Mouse (Mus musculus) heart, postnatal 0 days (tissue): ENCODE measurements around the gene Rora. TPM values are rescaled to one million over a fixed set of nuclear protein-coding genes. Genes with fewer than 3 reads are reported as not detected.

Source experiments
- ATAC-seq: fragments of 200-750 bp; cut with Nextera tagmentation; 2 replicates; pipeline ENCODE4 v1.8.0; 2017; ENCODE audit warnings: low read depth, moderate number of reproducible peaks, moderate library complexity; ENCODE audit not compliant: insufficient read depth
- DNase-seq: peaks from one replicate; pipeline ENCODE4 v3.0.0-alpha.2; 2016; ENCODE audit warnings: low spot score
- H3K27ac ChIP-seq: fragments of 300-500 bp; sonication (generic); 2 replicates; pipeline ENCODE4 v1.5.1; 2014; ENCODE audit warnings: low read depth, mild to moderate bottlenecking
- H3K27me3 ChIP-seq: fragments of 300-500 bp; sonication (generic); 2 replicates; pipeline ENCODE4 v1.6.1; 2014; ENCODE audit warnings: low read length, mixed read lengths; ENCODE audit not compliant: control insufficient read depth, insufficient read depth
- H3K36me3 ChIP-seq: fragments of 300-500 bp; sonication (generic); replicated peaks from 2 replicates; pipeline ENCODE4 v1.6.1; 2014; ENCODE audit warnings: low read length, mixed read lengths; ENCODE audit not compliant: control insufficient read depth, insufficient read depth
- H3K4me1 ChIP-seq: fragments of 300-500 bp; sonication (generic); 2 replicates; pipeline ENCODE4 v1.6.1; 2014; ENCODE audit warnings: antibody characterized with exemption; ENCODE audit not compliant: control insufficient read depth, insufficient read depth
- H3K4me2 ChIP-seq: fragments of 300-500 bp; sonication (generic); 2 replicates; pipeline ENCODE4 v1.6.1; 2014; ENCODE audit warnings: low read depth, mild to moderate bottlenecking, low read length, moderate library complexity
- H3K4me3 ChIP-seq: fragments of 300-500 bp; sonication (generic); 2 replicates; pipeline ENCODE4 v1.5.1; 2014; ENCODE audit warnings: low read depth, low read length
- H3K9ac ChIP-seq: fragments of 300-500 bp; sonication (generic); replicated peaks from 2 replicates; pipeline ENCODE4 v1.6.1; 2014; ENCODE audit warnings: low read depth, low read length, mixed read lengths
- H3K9me3 ChIP-seq: fragments of 300-500 bp; sonication (generic); replicated peaks from 2 replicates; pipeline ENCODE4 v1.6.1; 2016; ENCODE audit warnings: low read length; ENCODE audit not compliant: control insufficient read depth
- CTCF ChIP-seq: IDR thresholded peaks from 2 replicates; pipeline ENCODE4 v1.5.1; 2016; ENCODE audit warnings: antibody characterized with exemption, control low read depth, low read depth
- EP300 ChIP-seq: IDR thresholded peaks from 2 replicates; pipeline ENCODE4 v1.6.1; 2016; ENCODE audit warnings: antibody characterized with exemption, low read depth
- WGBS: fragments of 180-500 bp; shearing (Covaris S2); extraction: QIAGEN DNeasy Blood & Tissue Kit; methylation state at CpG from one replicate; pipeline ENCODE4 v1.1.7; 2014; 5-methylcytosine and 5-hydroxymethylcytosine counted together
- polyA plus RNA-seq: library from polyadenylated mRNA; unstranded; fragments of >200 nt; fragmentation: Nextera tagmentation; extraction: Ambion mirVana; gene quantifications from 2 replicates; pipeline ENCODE4 v1.2.1, GENCODE M21; 2015
- total RNA-seq: library from RNA; depleted of rRNA; stranded (reverse); fragments of >200 nt; gene quantifications from 2 replicates; pipeline ENCODE4 v1.2.3, GENCODE M21; 2014; ENCODE audit warnings: low replicate concordance

Gene Rora
- total and polyA plus RNA-seq, 2 experiments from 2014 or later, result 7.9 to 9.8 TPM

- TF ChIP-seq EP300, result no peak
- no peak for TF ChIP-seq CTCF
- ATAC-seq, result no peak
- no peak overlapping the region for H3K9ac ChIP-seq
- H3K9me3 ChIP-seq, result peaks cover 5% of the 10 kb centered on the region; the same call in 1 of the 2 replicates
- no peaks in the 10 kb centered on the region for H3K27me3 ChIP-seq
- no peaks in the 10 kb centered on the region for H3K4me1 ChIP-seq
- H3K27ac ChIP-seq, result no peak overlapping the region
- no peak overlapping the region for H3K4me2 ChIP-seq
- no peak overlapping the region for H3K4me3 ChIP-seq
- no peaks in the 10 kb centered on the region for H3K36me3 ChIP-seq
- DNase-seq, result no peak
- WGBS, result 75% methylated on average over 7 of the region's 7 CpGs
Observed at GRCm38 (mm10) chr9:69035456-69035855, 381.9 kb downstream of the Rora start.

GRCm38 (mm10) chr9:69036296-69036695 lies 382.7 kb downstream of the Rora start:
- no peak overlapping the region for H3K4me2 ChIP-seq
- TF ChIP-seq CTCF (no peak), EP300 (no peak)
- H3K9me3 ChIP-seq, result peaks cover 5% of the 10 kb centered on the region; the same call in 1 of the 2 replicates
- H3K4me1 ChIP-seq, result no peaks in the 10 kb centered on the region
- DNase-seq (no peak), ATAC-seq (no peak)
- no peaks in the 10 kb centered on the region for H3K27me3 ChIP-seq
- H3K4me3 ChIP-seq, result no peak overlapping the region
- H3K36me3 ChIP-seq, result no peaks in the 10 kb centered on the region
- WGBS, result 58% methylated on average over 3 of the region's 3 CpGs
- H3K9ac ChIP-seq, result no peak overlapping the region
- H3K27ac ChIP-seq, result no peak overlapping the region

- Histone ChIP-seq H3K9me3 (peaks cover 1% of the 10 kb centered on the region; the same call in 1 of the 2 replicates), H3K9ac (no peak overlapping the region), H3K4me3 (no peak overlapping the region), H3K36me3 (no peaks in the 10 kb centered on the region), H3K4me1 (peaks cover 10% of the 10 kb centered on the region), H3K4me2 (no peak overlapping the region), H3K27ac (no peak overlapping the region), H3K27me3 (no peaks in the 10 kb centered on the region)
- 79% methylated on average over 8 of the region's 8 CpGs for WGBS
- DNase-seq (no peak), ATAC-seq (no peak)
- TF ChIP-seq EP300 (no peak), CTCF (no peak)
Observed at GRCm38 (mm10) chr9:69043920-69044613, 390.5 kb downstream of the Rora start.

- 74% methylated on average over 7 of the region's 7 CpGs for WGBS
- no peaks in the 10 kb centered on the region for H3K27me3 ChIP-seq
- no peak overlapping the region for H3K9ac ChIP-seq
- no peaks in the 10 kb centered on the region for H3K9me3 ChIP-seq
- DNase-seq (no peak), ATAC-seq (no peak)
- peaks cover 10% of the 10 kb centered on the region for H3K4me1 ChIP-seq
- no peaks in the 10 kb centered on the region for H3K36me3 ChIP-seq
- no peak overlapping the region for H3K27ac ChIP-seq
- TF ChIP-seq EP300 (no peak), CTCF (no peak)
- H3K4me2 ChIP-seq, result no peak overlapping the region
- H3K4me3 ChIP-seq, result no peak overlapping the region
Observed at GRCm38 (mm10) chr9:69044614-69045133, 391.1 kb downstream of the Rora start.

- H3K4me1 ChIP-seq, result peaks cover 10% of the 10 kb centered on the region
- no peaks in the 10 kb centered on the region for H3K36me3 ChIP-seq
- H3K9ac ChIP-seq, result no peak overlapping the region
- DNase-seq (peak; percentile 57), ATAC-seq (peak; percentile 91)
- no peak overlapping the region for H3K27ac ChIP-seq
- no peaks in the 10 kb centered on the region for H3K9me3 ChIP-seq
- H3K4me2 ChIP-seq, result no peak overlapping the region
- H3K27me3 ChIP-seq, result no peaks in the 10 kb centered on the region
- TF ChIP-seq EP300, result no peak; the same call in 1 of the 2 replicates
- no peak for TF ChIP-seq CTCF
- H3K4me3 ChIP-seq, result no peak overlapping the region
- WGBS, result 40% methylated on average over 8 of the region's 8 CpGs
Observed at GRCm38 (mm10) chr9:69045908-69046307, 392.3 kb downstream of the Rora start.
